In the genomic region with DNA sequence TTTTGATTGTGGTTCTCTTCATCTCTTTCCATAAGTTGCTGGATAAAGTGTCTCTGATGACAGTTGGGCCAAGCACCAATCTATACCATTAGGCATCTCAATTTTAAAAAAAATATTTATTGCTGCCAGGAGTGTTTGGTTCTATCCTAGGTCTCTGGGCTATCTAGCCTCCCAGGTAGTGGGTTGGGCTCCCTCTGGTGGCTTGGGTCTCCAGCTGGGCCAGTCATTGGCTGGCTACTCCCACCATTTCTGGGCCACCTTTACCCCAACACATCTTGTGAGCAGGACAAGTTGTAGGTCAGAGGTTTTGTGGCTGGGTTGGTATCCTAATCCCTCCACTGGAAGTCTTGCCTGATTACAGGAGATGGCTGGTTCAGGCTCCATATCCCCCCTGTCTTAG, we compare ENCODE assay signal across 8 mouse cellular contexts. TPM values are rescaled to one million over a fixed set of nuclear protein-coding genes. Genes with fewer than 3 reads are reported as not detected.
DNase-seq lines count a peak whose midpoint lies in the region; ATAC-seq lines count a peak whose summit lies in the region.

No protein-coding gene starts in this region.

- H3K4me1 ChIP-seq in liver, embryonic 11.5 days (replicated peaks; ENCODE audit: control insufficient read depth, insufficient read depth, low read length): peaks cover 14% of the 10 kb centered on the region
- peaks cover 10% of the 10 kb centered on the region; the same call in 1 of the 2 replicates for H3K4me1 ChIP-seq in hindbrain, embryonic 14.5 days (replicated peaks; ENCODE audit: control insufficient read depth, insufficient read depth, low read length)

- peak overlapping the region; percentile 62; the same call in 1 of the 2 replicates for H3K4me3 ChIP-seq in liver, embryonic 11.5 days (ENCODE audit: low read depth, low read length)
- no peak overlapping the region for H3K4me3 ChIP-seq in hindbrain, embryonic 14.5 days (replicated peaks; ENCODE audit: low read length)

- no peak overlapping the region for H3K9ac ChIP-seq in liver, embryonic 11.5 days (ENCODE audit: low read depth, low read length)
- H3K9ac ChIP-seq in hindbrain, embryonic 14.5 days: no peak overlapping the region

- no peaks in the 10 kb centered on the region; the same call in 1 of the 2 replicates for H3K36me3 ChIP-seq in liver, embryonic 11.5 days (ENCODE audit: control insufficient read depth, insufficient read depth, low read length)
- no peaks in the 10 kb centered on the region for H3K36me3 ChIP-seq in hindbrain, embryonic 14.5 days (replicated peaks; ENCODE audit: control insufficient read depth, insufficient read depth)

- no peak for ATAC-seq in liver, embryonic 11.5 days (replicated peaks; ENCODE audit: low FRiP score)
- ATAC-seq in hindbrain, embryonic 14.5 days (ENCODE audit: low FRiP score): no peak

- no peak overlapping the region for H3K27ac ChIP-seq in liver, embryonic 11.5 days (ENCODE audit: low read depth, low read length)
- H3K27ac ChIP-seq in hindbrain, embryonic 14.5 days: no peak overlapping the region

- no peaks in the 10 kb centered on the region for H3K27me3 ChIP-seq in liver, embryonic 11.5 days (replicated peaks; ENCODE audit: control insufficient read depth, insufficient read depth, low read length)
- no peaks in the 10 kb centered on the region for H3K27me3 ChIP-seq in hindbrain, embryonic 14.5 days (ENCODE audit: control insufficient read depth, insufficient read depth, low read length)

- peak; percentile 21 for DNase-seq in adrenal gland, postnatal 25 days
- DNase-seq in adrenal gland, adult 8-10 months: no peak
- peak; percentile 53 for DNase-seq in testis, postnatal 10 days (ENCODE audit: low spot score)
- DNase-seq in testis, postnatal 14 days (ENCODE audit: low spot score): no peak
- no peak for DNase-seq in liver, embryonic 11.5 days (ENCODE audit: low spot score)
- DNase-seq in thymus, postnatal 25 days: peak; percentile 52
- no peak for DNase-seq in hindbrain, embryonic 14.5 days (ENCODE audit: low spot score)
- DNase-seq in layer of hippocampus, postnatal 10 days (ENCODE audit: low spot score in 2 of 2): no peak

- peak overlapping the region; percentile 94 for H3K4me2 ChIP-seq in liver, embryonic 11.5 days
- no peak overlapping the region for H3K4me2 ChIP-seq in hindbrain, embryonic 14.5 days (replicated peaks)

- peaks cover 5% of the 10 kb centered on the region; the same call in 1 of the 2 replicates for H3K9me3 ChIP-seq in liver, embryonic 11.5 days (ENCODE audit: control insufficient read depth, low read length)
- H3K9me3 ChIP-seq in hindbrain, embryonic 14.5 days (ENCODE audit: control insufficient read depth, low read length): no peaks in the 10 kb centered on the region

RNA-seq across cellular contexts. Expression of a gene that starts 1.2 kb away (rescaled TPM):
- 42.1 and 48.2 TPM in 2 replicates for total RNA-seq in adrenal gland, postnatal 25 days (2021)
- 10 to 100 TPM; 21.8 to 38.6 (median 30.3) TPM for total RNA-seq in adrenal gland, adult 8-10 months (2022)
- polyA plus RNA-seq in liver, embryonic 11.5 days (2014; fragmentation: Nextera tagmentation; extraction: Ambion mirVana): 1.3 and 1.4 TPM in 2 replicates
- polyA plus RNA-seq in hindbrain, embryonic 14.5 days (2014; fragmentation: Nextera tagmentation; extraction: Ambion mirVana): 0.47 and 0.82 TPM in 2 replicates
- total RNA-seq in layer of hippocampus, postnatal 10 days (2021): 1 to 10 TPM; 7.2 to 8.2 TPM

RNA-seq across cellular contexts. Expression of a gene that starts 8.1 kb away (rescaled TPM):
- total RNA-seq in adrenal gland, postnatal 25 days (2021): 24.0 and 30.5 TPM in 2 replicates
- total RNA-seq in adrenal gland, adult 8-10 months (2022): 10 to 100 TPM; 14.0 to 28.7 (median 19.1) TPM
- 5.2 and 5.3 TPM in 2 replicates for polyA plus RNA-seq in liver, embryonic 11.5 days (2014; fragmentation: Nextera tagmentation; extraction: Ambion mirVana)
- polyA plus RNA-seq in hindbrain, embryonic 14.5 days (2014; fragmentation: Nextera tagmentation; extraction: Ambion mirVana): 2.8 and 3.7 TPM in 2 replicates
- total RNA-seq in layer of hippocampus, postnatal 10 days (2021): 1 to 10 TPM; 3.0 to 4.3 TPM

RNA-seq across cellular contexts. Expression of a gene that starts 28.1 kb away (rescaled TPM):
- not detected in 2 replicates for total RNA-seq in adrenal gland, postnatal 25 days (2021)
- total RNA-seq in adrenal gland, adult 8-10 months (2022): under 1 TPM in 1 of 4 experiments, not detected in 3; 0.26 TPM
- polyA plus RNA-seq in liver, embryonic 11.5 days (2014; fragmentation: Nextera tagmentation; extraction: Ambion mirVana): 0.22 TPM in 1 of 2 replicates, not detected in the other
- polyA plus RNA-seq in hindbrain, embryonic 14.5 days (2014; fragmentation: Nextera tagmentation; extraction: Ambion mirVana): 0.25 and 0.43 TPM in 2 replicates
- total RNA-seq in layer of hippocampus, postnatal 10 days (2021): under 1 TPM in 1 of 2 experiments, not detected in 1; 0.45 TPM

RNA-seq across cellular contexts. Expression of a gene that starts 33.7 kb away (rescaled TPM):
- total RNA-seq in adrenal gland, postnatal 25 days (2021): 2.0 and 2.2 TPM in 2 replicates
- total RNA-seq in adrenal gland, adult 8-10 months (2022): 1 to 10 TPM; 2.0 to 5.6 (median 4.0) TPM
- polyA plus RNA-seq in liver, embryonic 11.5 days (2014; fragmentation: Nextera tagmentation; extraction: Ambion mirVana): 0.03 and 0.11 TPM in 2 replicates
- polyA plus RNA-seq in hindbrain, embryonic 14.5 days (2014; fragmentation: Nextera tagmentation; extraction: Ambion mirVana): 13.1 and 15.6 TPM in 2 replicates
- total RNA-seq in layer of hippocampus, postnatal 10 days (2021): 100 to 1,000 TPM; 107 to 116 TPM

RNA-seq across cellular contexts. Expression of a gene that starts 36.8 kb away (rescaled TPM):
- total RNA-seq in adrenal gland, postnatal 25 days (2021): 16.4 and 19.0 TPM in 2 replicates
- total RNA-seq in adrenal gland, adult 8-10 months (2022): 10 to 100 TPM; 14.4 to 20.6 (median 16.2) TPM
- polyA plus RNA-seq in liver, embryonic 11.5 days (2014; fragmentation: Nextera tagmentation; extraction: Ambion mirVana): 3.3 and 3.5 TPM in 2 replicates
- polyA plus RNA-seq in hindbrain, embryonic 14.5 days (2014; fragmentation: Nextera tagmentation; extraction: Ambion mirVana): 3.6 and 4.2 TPM in 2 replicates
- total RNA-seq in layer of hippocampus, postnatal 10 days (2021): 10 to 100 TPM; 14.3 TPM

Comparison
In these comparisons a context has a peak if more than half of its experiments do, and no peak if none do; other contexts are left out.
1. DNase-seq: peak in adrenal gland, postnatal 25 days (single experiment), testis, postnatal 10 days (single experiment) and thymus, postnatal 25 days (single experiment); none in adrenal gland, adult 8-10 months (single experiment), testis, postnatal 14 days (single experiment), liver, embryonic 11.5 days (single experiment), hindbrain, embryonic 14.5 days (single experiment) and layer of hippocampus, postnatal 10 days (0 of 2).